Mouse (Mus musculus): ENCODE data around the gene Gdi2. TPM values are rescaled to one million over a fixed set of nuclear protein-coding genes. Genes with fewer than 3 reads are reported as not detected.

Gdi2 gene
- polyA plus RNA-seq, 1 experiment from 2014 or later: 416 TPM

DNA sequence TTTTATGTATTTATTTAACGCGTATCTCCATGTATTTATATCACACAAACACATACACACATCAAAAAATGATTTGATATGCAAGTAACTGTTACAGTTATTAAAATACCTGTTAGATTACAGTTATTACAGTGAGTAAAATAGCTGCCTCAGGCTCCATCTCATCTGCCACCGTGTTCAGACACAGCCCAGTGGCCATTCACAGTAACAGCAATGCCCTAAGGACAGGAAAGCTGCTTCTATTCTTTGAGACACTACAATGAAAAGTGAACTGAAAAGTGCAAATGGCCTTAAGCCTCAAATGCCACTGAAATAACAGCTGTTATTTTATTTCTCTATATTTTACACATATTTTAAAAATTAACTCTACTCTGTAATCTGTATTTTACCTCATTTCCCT lies 52.9 kb downstream of the Gdi2 start:
- H3K9ac ChIP-seq: no peak overlapping the region
- no peaks in the 10 kb centered on the region for H3K4me1 ChIP-seq
- peaks cover 49% of the 10 kb centered on the region for H3K36me3 ChIP-seq
- ATAC-seq (ENCODE audit: low FRiP score, low read depth): no peak
- 83% methylated on average over 3 of the region's 3 CpGs for WGBS
- H3K9me3 ChIP-seq: no peaks in the 10 kb centered on the region
- H3K4me3 ChIP-seq: no peak overlapping the region
- H3K4me2 ChIP-seq (replicated peaks): no peak overlapping the region
- H3K27ac ChIP-seq: no peak overlapping the region
- no peaks in the 10 kb centered on the region for H3K27me3 ChIP-seq (replicated peaks)

DNA sequence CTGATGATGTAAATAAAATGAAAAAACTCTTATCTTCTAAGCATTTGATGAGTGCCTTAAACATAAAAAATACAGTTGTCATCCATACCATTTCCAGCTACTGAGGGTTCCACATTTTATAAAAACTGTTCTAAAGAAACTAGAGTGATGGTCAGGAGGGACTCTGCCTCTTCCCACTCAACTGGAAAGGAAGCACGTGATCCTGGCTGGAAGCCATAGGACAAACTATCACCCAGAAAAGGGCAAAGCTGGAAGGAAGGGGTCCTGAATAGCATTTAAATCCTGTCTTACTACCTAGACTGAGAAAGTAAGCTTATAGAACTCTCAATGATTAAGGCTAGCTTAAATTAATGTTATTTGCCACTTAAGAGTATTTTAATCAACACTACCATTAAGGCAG lies 56.4 kb downstream of the Gdi2 start:
- no peak overlapping the region for H3K27ac ChIP-seq
- H3K27me3 ChIP-seq (replicated peaks): no peaks in the 10 kb centered on the region
- no peak overlapping the region for H3K4me3 ChIP-seq
- WGBS: 91% methylated on average over 1 of the region's 1 CpGs
- H3K4me2 ChIP-seq (replicated peaks): no peak overlapping the region
- ATAC-seq (ENCODE audit: low FRiP score, low read depth): no peak
- H3K36me3 ChIP-seq: peaks cover 47% of the 10 kb centered on the region
- H3K4me1 ChIP-seq: no peaks in the 10 kb centered on the region
- no peak overlapping the region for H3K9ac ChIP-seq
- no peaks in the 10 kb centered on the region for H3K9me3 ChIP-seq

DNA sequence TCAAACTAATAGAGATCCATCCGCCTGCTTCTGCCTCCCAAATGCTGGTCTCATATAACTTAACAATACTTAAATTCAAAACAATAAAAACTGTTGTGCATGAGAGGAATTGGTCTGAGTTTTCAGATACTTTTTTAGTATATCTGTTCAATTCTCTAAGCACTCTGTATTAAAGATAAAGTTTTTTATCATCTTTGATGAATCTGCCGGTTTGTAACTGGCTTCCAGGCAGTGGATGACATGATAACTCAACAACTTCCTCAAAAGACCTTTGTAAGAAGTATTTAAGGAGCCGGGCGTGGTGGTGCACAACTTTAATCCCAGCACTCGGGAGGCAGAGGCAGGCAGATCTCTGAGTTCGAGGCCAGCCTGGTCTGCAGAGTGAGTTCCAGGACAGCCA lies 58.4 kb downstream of the Gdi2 start:
- WGBS: 97% methylated on average over 6 of the region's 6 CpGs
- no peak overlapping the region for H3K27ac ChIP-seq
- no peaks in the 10 kb centered on the region for H3K9me3 ChIP-seq
- no peak overlapping the region for H3K4me2 ChIP-seq (replicated peaks)
- ATAC-seq (ENCODE audit: low FRiP score, low read depth): no peak
- H3K36me3 ChIP-seq: peaks cover 36% of the 10 kb centered on the region
- H3K4me1 ChIP-seq: no peaks in the 10 kb centered on the region
- no peak overlapping the region for H3K9ac ChIP-seq
- no peak overlapping the region for H3K4me3 ChIP-seq
- H3K27me3 ChIP-seq (replicated peaks): no peaks in the 10 kb centered on the region

DNA sequence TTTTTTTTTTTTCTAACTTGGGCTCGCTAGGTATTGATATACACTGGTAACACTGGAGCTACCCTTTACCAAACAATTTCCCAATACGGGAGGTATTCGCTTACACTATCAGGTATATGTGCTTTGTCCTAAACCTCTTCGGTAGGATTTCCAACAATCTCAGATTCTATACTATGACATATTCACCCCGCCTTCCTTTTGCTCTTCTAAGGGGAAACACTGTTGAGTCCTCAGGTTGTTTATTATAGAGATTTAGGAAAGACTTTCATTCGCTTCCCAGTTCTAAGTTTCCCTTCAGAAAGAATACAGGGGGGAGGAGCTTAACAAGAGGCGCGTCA lies 71.9 kb downstream of the Gdi2 start:
- Histone ChIP-seq H3K9me3 (no peaks in the 10 kb centered on the region), H3K4me3 (peak overlapping the region; percentile 95), H3K4me1 (no peaks in the 10 kb centered on the region), H3K9ac (peak overlapping the region; percentile 81), H3K4me2 (replicated peaks) (peak overlapping the region; percentile 79), H3K27me3 (replicated peaks) (no peaks in the 10 kb centered on the region), H3K36me3 (no peaks in the 10 kb centered on the region), H3K27ac (no peak overlapping the region)
- 27% methylated on average over 8 of the region's 8 CpGs for WGBS
- no peak for ATAC-seq (ENCODE audit: low FRiP score, low read depth)

DNA sequence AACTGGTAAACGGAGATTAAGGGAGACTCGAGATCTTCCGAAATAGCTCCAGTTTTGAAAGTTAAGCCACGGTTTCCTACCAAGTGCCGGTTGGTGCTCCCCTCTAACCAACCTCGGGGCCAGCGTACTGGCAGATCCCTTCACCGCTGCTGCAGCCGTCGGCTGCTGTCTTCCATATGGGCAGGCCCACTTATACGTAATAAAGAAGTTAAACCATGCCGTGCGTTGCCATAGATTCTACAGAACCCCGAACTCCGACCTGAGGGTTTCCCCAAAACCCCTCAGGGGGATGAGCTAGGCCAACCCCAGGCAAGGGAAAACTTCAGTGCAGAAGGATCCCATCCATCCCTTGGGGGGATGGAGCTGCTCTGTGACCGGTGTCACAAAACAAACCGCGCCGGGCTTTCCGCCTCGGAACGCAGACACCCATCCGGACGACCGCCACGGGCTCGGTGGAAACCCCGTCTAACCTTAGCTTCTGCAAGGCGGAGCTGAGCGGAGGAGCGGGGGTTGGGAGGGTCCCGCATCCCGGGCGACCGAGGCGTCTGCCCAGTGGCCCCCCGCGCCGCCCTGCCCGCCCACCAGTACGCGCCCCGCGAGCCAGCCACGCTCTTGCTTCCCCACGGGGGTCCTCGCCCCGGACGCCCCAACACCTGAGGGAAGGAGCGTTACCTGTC lies 72.4 kb downstream of the Gdi2 start:
- peak; percentile 62 for ATAC-seq (ENCODE audit: low FRiP score, low read depth)
- H3K4me3 ChIP-seq: peak overlapping the region; percentile 95
- H3K9ac ChIP-seq: peak overlapping the region; percentile 81
- H3K36me3 ChIP-seq: no peaks in the 10 kb centered on the region
- under 1% methylated on average over 50 of the region's 50 CpGs for WGBS
- H3K27me3 ChIP-seq (replicated peaks): no peaks in the 10 kb centered on the region
- no peaks in the 10 kb centered on the region for H3K4me1 ChIP-seq
- H3K27ac ChIP-seq: peak overlapping the region; percentile 80
- H3K9me3 ChIP-seq: no peaks in the 10 kb centered on the region
- H3K4me2 ChIP-seq (replicated peaks): peak overlapping the region; percentile 79

DNA sequence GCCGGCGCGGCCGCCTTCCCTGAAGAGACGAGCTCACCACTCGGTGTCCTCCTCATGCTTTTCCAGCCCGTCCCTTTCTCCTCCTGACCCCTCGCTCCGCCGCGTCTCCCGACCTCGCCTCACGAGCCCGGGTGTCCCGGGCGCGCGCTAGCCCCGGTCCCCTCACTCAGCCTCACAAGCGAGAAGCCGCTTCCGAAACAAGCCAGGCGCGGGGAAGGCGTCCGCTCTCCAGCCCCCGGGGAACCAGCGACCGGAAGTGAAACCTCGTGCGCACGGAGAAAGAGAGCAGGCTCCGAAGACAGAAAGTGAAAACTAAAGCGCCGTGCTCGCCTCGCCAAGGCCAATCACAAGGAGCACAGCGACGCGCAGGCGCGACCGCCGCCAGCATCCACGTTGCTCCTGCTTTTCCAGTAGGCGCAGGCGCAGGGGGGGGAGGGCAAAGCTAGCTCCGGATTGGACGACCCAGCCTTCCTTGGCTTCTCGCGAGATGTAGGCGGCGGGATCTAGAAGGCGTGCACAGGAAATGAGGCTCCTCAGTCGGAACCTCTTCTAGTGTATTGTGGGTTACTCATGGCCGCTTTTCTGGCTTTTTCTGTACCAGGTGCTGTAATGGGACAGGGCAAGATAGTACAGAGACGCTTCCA lies 73.1 kb downstream of the Gdi2 start, which contains the start of gene Fam208b:
Gene Fam208b, minus strand, starts transcription at position 314 of the 644 bp plus-strand sequence.
- no peaks in the 10 kb centered on the region for H3K27me3 ChIP-seq (replicated peaks)
- peak within 1 kb of the TSS; percentile 81 for H3K9ac ChIP-seq
- H3K4me2 ChIP-seq (replicated peaks): peak within 1 kb of the TSS; percentile 79
- H3K9me3 ChIP-seq: no peaks in the 10 kb centered on the region
- H3K4me3 ChIP-seq: peak within 1 kb of the TSS; percentile 95
- H3K36me3 ChIP-seq: no peaks in the 10 kb centered on the region
- under 1% methylated on average over 58 of the region's 58 CpGs for WGBS
- ATAC-seq (ENCODE audit: low FRiP score, low read depth): peak; percentile 99
- peak within 1 kb of the TSS; percentile 80 for H3K27ac ChIP-seq
- H3K4me1 ChIP-seq: no peaks in the 10 kb centered on the region

Other genes with a start within 250 kb of the Gdi2 start
- 19.5 and 19.8 TPM in 2 replicates for gene Fam208b, start 73.0 kb downstream of the Gdi2 start, polyA plus RNA-seq (2016; fragmentation: Nextera tagmentation; extraction: Ambion mirVana)
- 11.6 and 14.4 TPM in 2 replicates for gene Asb13, start 96.0 kb downstream of the Gdi2 start, polyA plus RNA-seq (2016; fragmentation: Nextera tagmentation; extraction: Ambion mirVana)

Measured in neural tube, embryonic 12.5 days (tissue).